9 mouse cellular contexts compared by ENCODE assay signal in the genomic region with DNA sequence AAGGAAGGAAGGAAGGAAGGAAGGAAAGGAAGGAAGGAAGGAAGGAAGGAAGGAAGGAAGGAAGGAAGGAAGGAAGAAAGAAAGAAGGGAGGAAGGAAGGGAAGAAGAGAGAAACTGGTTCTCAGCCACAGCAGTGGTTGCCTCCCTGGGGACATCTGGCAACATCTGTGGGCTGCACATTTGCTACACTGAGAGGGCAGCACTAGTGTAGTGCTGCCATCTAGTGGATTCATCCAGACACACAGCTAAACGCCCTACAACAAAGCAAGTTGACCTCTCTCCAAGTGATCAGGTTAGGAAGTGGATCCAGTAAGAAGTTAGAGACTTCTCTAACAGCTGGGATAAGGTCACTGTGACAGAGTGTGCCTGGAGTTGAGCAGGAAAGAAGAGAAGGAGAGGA. TPM values are rescaled to one million over a fixed set of nuclear protein-coding genes. Genes with fewer than 3 reads are reported as not detected.
DNase-seq lines count a peak whose midpoint lies in the region; ATAC-seq and TF ChIP-seq lines count a peak whose summit lies in the region.
"Had no signal": no experiment of that assay in that cellular context is flagged by ENCODE, and none has a peak within 500 bp of the region (broad histone marks: within the 10 kb centered on the region; RNA-seq: fewer than 3 reads in every experiment).

No protein-coding gene starts in this region.

- no peak overlapping the region for H3K4me2 ChIP-seq in forebrain, postnatal 0 days (ENCODE audit: low read depth)

- H3K4me3 ChIP-seq in E14TG2a.4 (replicated peaks; ENCODE audit: low read length) = no peak overlapping the region
- H3K4me3 ChIP-seq in forebrain, postnatal 0 days (ENCODE audit: low read depth, low read length) = no peak overlapping the region
- H3K4me3 ChIP-seq in kidney, adult 2 months (ENCODE audit: insufficient read depth, low read depth, low read length) = no peak overlapping the region
- H3K4me3 ChIP-seq in lung, adult 2 months (replicated peaks; ENCODE audit: extremely low read depth, low read depth, low read length) = no peak overlapping the region

- no peak overlapping the region for H3K9ac ChIP-seq in forebrain, postnatal 0 days

- TF ChIP-seq POLR2A in kidney, adult 2 months (IDR thresholded peaks at IDR 0.05; ENCODE audit: low read depth, low read length) = no peak
- TF ChIP-seq POLR2A in lung, adult 2 months (IDR thresholded peaks at IDR 0.05; ENCODE audit: borderline replicate concordance, extremely low read depth, low read depth, low read length) = no peak

- H3K4me1 ChIP-seq in E14TG2a.4 (replicated peaks; ENCODE audit: low read depth, low read length) = peaks cover 12% of the 10 kb centered on the region
- no peaks in the 10 kb centered on the region for H3K4me1 ChIP-seq in forebrain, postnatal 0 days (ENCODE audit: insufficient read depth)
- no peaks in the 10 kb centered on the region for H3K4me1 ChIP-seq in kidney, adult 2 months (ENCODE audit: control insufficient read depth, insufficient read depth, low read length)
- no peaks in the 10 kb centered on the region for H3K4me1 ChIP-seq in lung, adult 2 months (ENCODE audit: control insufficient read depth, insufficient read depth, low read length)

- WGBS in forebrain, postnatal 0 days = 0% methylated on average over 1 of the region's 1 CpGs
- 5% methylated on average over 1 of the region's 1 CpGs for whole genome bisulfite sequencing in kidney, adult 2 months
- 0% methylated on average over 1 of the region's 1 CpGs for WGBS in lung, adult 2 months

- TF ChIP-seq CTCF in E14TG2a.4 (conservative IDR thresholded peaks at IDR 0.05; ENCODE audit: low read length) = peak; percentile 64
- TF ChIP-seq CTCF in forebrain, postnatal 0 days (IDR thresholded peaks at IDR 0.05; ENCODE audit: low read depth) = peak; percentile 91
- peak; percentile 90 for TF ChIP-seq CTCF in kidney, adult 2 months (conservative IDR thresholded peaks at IDR 0.05; ENCODE audit: insufficient read depth, insufficient read length, low read depth, low read length)
- TF ChIP-seq CTCF in lung, adult 2 months (IDR thresholded peaks at IDR 0.05; ENCODE audit: insufficient read depth, low read length) = peak; percentile 72

- ATAC-seq in forebrain, postnatal 0 days = peak; percentile 85

- H3K36me3 ChIP-seq in E14TG2a.4 (ENCODE audit: insufficient read depth, low read length) = no peaks in the 10 kb centered on the region
- H3K36me3 ChIP-seq in forebrain, postnatal 0 days (ENCODE audit: insufficient read depth) = no peaks in the 10 kb centered on the region
- no peaks in the 10 kb centered on the region for H3K36me3 ChIP-seq in kidney, adult 2 months (ENCODE audit: control insufficient read depth, insufficient read depth, low read length)

- no peaks in the 10 kb centered on the region for H3K9me3 ChIP-seq in E14TG2a.4 (ENCODE audit: low read length)
- no peaks in the 10 kb centered on the region for H3K9me3 ChIP-seq in forebrain, postnatal 0 days (ENCODE audit: low read length)

- H3K27me3 ChIP-seq in E14TG2a.4 (ENCODE audit: insufficient read depth, low read length) = peaks cover 33% of the 10 kb centered on the region
- no peaks in the 10 kb centered on the region for H3K27me3 ChIP-seq in forebrain, postnatal 0 days (ENCODE audit: insufficient read depth, low read length)
- no peaks in the 10 kb centered on the region for H3K27me3 ChIP-seq in kidney, adult 2 months (replicated peaks; ENCODE audit: control insufficient read depth, insufficient read depth, low read length)

- DNase-seq in cerebellum, adult 18-20 months = peak; percentile 49 to 51
- DNase-seq in cerebellum, adult 11-12 months = no peak
- DNase-seq in c-Kit-positive CD71-positive TER-119-negative erythroid progenitor cells, embryonic 14.5 days (ENCODE audit: low read depth) = peak; percentile 32
- DNase-seq in forebrain, postnatal 0 days = peak; percentile 81
- DNase-seq in kidney, adult 2 months = peak; percentile 66
- DNase-seq in lung, adult 2 months = peak; percentile 24
- peak; percentile 91 for DNase-seq in retina, embryonic 14.5 days (ENCODE audit: low spot score)

- no peak overlapping the region for H3K27ac ChIP-seq in forebrain, postnatal 0 days (ENCODE audit: low read depth, low read length)
- no peak overlapping the region for H3K27ac ChIP-seq in kidney, adult 2 months (ENCODE audit: insufficient read depth, low read depth, low read length)

RNA-seq across cellular contexts. Expression of gene Zfp663, which starts 7.7 kb away (rescaled TPM):
- 3.2 and 14.4 TPM in 2 replicates for total RNA-seq in forebrain, postnatal 0 days (2014; rRNA removed)
- polyA plus RNA-seq in forebrain, postnatal 0 days (2015; fragmentation: Nextera tagmentation; extraction: Ambion mirVana) = 2.1 and 3.3 TPM in 2 replicates
- not detected in 2 replicates for polyA plus RNA-seq in kidney, adult 2 months (2012; rRNA removed)
- polyA plus RNA-seq in lung, adult 2 months (2012; rRNA removed) = 0.46 and 1.3 TPM in 2 replicates
- polyA plus RNA-seq: large intestine, adult 2 months had no signal

RNA-seq across cellular contexts. Expression of gene Zfp334, which starts 27.2 kb away (rescaled TPM):
- 16.7 and 22.4 TPM in 2 replicates for total RNA-seq in forebrain, postnatal 0 days (2014; rRNA removed)
- 2.8 and 4.6 TPM in 2 replicates for polyA plus RNA-seq in forebrain, postnatal 0 days (2015; fragmentation: Nextera tagmentation; extraction: Ambion mirVana)
- polyA plus RNA-seq in kidney, adult 2 months (2012; rRNA removed) = 1.1 and 1.2 TPM in 2 replicates
- 2.6 and 3.5 TPM in 2 replicates for polyA plus RNA-seq in lung, adult 2 months (2012; rRNA removed)

RNA-seq across cellular contexts. Expression of gene Elmo2, which starts 34.6 kb away (rescaled TPM):
- total RNA-seq in forebrain, postnatal 0 days (2014; rRNA removed) = 78.8 and 80.9 TPM in 2 replicates
- 68.6 and 84.5 TPM in 2 replicates for polyA plus RNA-seq in forebrain, postnatal 0 days (2015; fragmentation: Nextera tagmentation; extraction: Ambion mirVana)
- polyA plus RNA-seq in kidney, adult 2 months (2012; rRNA removed) = 56.3 and 59.9 TPM in 2 replicates
- polyA plus RNA-seq in lung, adult 2 months (2012; rRNA removed) = 95.0 and 148 TPM in 2 replicates

RNA-seq across cellular contexts. Expression of gene Ocstamp, which starts 39.3 kb away (rescaled TPM):
- total RNA-seq in forebrain, postnatal 0 days (2014; rRNA removed) = not detected in 2 replicates
- not detected in 2 replicates for polyA plus RNA-seq in forebrain, postnatal 0 days (2015; fragmentation: Nextera tagmentation; extraction: Ambion mirVana)
- 0.09 and 0.11 TPM in 2 replicates for polyA plus RNA-seq in kidney, adult 2 months (2012; rRNA removed)
- 0.07 and 0.09 TPM in 2 replicates for polyA plus RNA-seq in lung, adult 2 months (2012; rRNA removed)
